Mouse (Mus musculus): ENCODE data around the gene Cabp7.

Gene Cabp7

DNA sequence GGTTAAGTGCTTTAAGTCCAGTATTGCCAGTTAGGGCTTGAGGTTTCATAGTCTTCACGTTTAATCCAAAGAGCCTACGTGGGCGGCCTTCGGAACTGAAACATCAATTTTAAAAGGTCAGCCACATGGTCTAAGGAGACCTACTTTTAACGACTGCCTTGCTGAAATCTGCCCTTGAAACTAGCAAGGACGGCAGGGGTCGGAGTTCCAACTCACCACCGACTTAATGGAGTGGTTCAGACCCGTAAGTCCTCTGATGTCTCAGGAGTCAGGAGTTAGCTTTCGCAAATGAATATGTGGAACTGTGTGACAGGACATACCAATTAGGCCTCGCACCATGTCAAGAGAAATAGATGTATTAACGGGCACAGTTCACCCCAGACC lies 42.9 kb downstream of the Cabp7 start:
- DNase-seq, result no peak

DNA sequence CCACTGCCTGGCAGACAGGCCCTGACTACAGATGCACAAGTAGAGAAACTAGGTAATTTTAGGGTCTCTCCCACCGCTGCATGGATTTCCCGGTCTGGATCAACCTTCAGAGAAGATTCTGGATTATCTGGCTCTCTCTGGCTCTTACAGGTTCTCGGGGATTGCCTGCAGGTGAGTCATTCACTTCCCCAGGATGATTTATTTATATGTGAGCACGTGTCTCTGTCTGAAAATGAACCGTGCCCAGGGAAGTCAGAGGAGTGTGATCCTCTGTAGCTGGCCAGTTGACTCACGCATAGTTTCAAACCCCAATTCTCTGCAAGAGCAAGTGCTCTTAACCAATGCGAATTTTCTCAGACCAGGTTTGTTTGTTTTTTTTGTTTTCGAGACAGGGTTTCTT lies 45.9 kb downstream of the Cabp7 start:
- no peak for DNase-seq

DNA sequence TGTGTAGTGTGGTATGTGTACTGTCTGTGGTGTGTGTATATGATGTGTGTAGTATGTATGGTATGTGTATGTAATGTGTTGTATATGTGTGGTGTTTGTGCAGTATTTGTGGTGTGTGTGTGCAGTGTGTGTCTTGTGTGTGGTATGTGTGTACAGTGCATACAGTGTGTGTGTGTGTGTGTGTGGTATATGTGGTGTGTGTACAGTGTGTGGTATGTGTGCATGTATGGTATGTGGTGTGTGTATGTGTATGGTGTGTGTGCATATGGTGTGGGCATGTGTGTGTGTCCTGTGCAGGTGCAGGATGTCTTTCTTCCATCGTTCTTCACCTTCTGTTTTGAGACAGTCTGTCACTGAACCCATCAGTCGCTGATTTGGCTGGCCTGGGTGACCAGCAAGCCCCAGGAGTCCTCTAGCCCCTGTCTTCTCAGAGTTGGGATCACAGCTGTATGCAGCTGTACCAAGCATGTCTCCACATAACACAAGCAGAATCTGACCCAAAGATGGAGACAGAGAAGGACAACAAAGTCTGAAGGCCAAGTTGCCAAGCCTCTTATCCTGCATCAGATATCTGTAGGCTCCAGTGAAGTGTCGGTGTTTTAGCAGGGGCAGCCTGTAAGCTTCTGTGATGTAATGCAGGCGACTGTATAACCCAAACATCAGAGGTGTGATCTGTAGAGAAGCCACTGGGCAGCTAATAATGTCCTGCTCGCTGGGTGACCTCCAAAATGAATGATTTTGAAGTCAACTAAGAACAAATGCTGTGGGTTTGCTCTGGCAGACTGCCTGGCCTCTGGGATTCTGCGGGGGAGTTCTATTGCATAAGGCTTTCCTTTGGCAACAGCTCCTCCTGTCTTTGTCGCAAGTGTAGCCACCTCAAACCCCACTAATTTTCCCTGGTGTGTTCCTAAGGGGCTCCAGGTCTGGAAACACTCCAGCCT lies 49.3 kb downstream of the Cabp7 start:
- peak; percentile 39 for DNase-seq

DNA sequence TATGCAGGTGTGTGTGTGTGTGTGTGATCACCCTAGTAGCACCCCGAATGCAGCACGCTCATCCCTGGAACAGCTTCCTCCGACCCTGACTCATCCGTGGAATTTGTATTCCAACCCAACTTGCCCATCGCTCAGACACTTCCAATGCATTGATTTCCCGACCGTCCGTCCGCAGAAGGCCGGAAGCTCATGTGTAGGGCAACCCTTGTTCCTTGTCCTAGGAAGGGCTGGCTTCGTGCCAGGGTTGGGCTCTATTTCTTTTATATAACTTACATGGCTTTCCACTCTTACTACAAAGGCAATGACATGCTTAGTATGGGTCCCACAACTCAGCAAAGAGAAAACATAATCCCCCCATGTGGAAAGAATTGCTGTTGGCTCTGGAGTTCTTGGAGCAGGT lies 54.4 kb downstream of the Cabp7 start:
- DNase-seq, result no peak

DNA sequence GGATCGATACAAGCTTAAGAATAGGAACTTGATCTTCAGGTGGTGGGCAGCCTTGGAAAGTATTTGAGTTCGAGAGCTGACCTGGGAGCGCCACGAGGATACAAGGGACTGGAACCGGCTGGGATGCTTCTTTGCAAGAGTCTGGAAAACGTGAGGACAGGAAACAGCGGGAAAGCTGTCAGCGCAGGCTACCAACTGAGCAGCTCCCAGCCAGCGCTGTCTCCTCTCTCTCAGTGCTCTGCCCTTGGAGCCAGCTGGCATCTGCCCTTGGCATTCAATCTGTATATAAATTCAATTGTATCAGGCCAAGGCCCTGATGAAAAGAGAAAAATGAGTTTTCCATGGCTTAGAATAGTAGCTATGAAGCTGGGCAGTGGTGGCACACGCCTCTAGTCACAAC lies 55.4 kb downstream of the Cabp7 start:
- no peak for DNase-seq

DNA sequence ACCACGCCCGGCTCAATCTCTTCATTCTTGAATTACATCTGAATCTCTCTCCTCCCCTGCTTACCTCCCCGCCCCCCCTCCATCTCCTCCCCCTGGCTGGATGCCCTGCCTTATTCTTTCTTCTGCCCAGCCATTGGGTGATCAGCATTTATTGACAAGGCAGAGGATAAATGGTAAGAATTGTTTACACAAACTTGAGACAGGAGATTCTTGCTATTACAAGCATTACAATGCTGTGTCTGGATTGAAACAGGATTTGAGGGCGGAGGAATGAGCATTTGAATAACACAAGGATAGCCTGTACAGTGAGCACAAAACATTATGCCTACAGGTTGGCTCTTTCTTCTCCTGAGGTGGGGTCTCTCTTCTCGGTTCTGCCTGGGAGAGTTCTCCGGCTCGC lies 56.2 kb downstream of the Cabp7 start:
- DNase-seq, result no peak

DNA sequence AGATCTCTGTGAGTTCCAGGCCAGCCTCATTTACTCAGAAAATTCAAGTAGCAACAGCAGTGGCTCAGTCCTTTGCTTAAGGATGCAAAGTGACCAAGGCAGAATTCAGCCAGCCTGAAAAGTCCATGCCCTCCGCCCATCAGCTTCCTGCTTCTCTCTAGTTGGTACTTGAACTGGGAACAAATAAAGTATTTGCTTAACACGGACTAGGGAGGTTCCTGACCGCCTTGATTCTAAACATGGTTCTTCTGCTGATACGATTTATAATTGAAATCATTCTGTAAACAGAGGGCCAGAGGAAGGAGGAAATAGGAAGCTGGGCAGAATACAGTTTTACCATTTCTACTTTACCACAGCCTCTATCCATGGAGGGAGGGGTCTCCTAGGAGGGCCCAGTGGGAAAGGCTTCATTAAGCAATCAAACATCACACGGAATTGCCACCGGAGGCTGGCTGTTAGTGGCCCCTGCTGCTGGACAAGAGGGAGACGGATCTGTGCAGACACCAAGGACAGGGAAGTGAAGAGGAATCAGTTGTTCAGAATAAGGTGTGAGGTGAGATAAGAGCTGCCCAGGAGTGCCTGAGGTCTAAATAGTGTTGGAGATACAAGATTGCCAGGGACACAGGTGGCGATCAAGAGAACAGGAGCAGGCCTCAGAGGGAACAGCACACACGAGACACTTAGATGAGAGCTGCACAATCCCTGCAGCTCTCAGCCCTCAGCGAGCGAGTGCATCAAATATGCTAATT lies 57.8 kb downstream of the Cabp7 start:
- DNase-seq, result no peak

DNA sequence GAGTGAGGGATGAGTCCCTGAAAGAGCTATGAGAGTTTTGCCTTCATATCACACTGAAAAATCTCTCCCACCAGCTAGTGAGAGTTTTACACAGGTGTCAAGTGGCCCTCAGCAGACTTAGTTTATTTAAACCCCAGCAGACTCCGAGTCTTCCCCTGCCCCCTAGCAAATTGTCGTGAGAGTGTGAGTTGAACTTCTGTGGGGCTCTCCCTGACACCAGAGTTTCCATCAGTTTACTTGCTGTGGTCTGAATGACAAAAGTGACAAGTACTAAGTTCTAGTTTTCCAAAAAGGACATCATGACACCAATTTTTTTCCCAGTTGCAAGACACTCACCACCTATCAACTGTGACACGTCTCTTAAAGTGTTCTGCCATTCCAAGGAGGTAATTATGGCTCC lies 58.7 kb downstream of the Cabp7 start:
- no peak for DNase-seq

DNA sequence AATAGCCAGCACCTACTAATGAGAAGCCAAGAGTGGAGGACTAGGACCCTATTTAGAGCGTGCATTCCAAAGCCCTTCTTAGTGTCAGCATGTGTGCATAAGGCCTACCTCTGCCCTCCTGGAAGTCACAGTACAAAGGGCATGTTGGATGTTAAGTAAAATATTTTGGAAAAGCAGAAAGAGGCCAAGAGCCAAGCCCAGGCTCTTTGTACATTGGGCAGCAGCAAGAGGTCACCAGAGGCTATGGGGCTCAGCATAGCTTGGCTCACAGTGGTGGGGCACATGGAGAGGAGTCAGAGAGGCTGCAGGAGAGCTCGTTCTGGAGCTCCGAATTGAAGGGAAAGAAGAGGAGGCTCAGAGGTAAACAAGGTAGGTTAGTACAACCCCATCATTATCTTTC lies 59.6 kb downstream of the Cabp7 start:
- DNase-seq, result no peak

Data from liver (tissue).